Mouse (Mus musculus) erythroid progenitor cell, adult 5-6 weeks (primary cell): Measurements from ENCODE around the gene Fermt3. TPM values are rescaled to one million over a fixed set of nuclear protein-coding genes. Genes with fewer than 3 reads are reported as not detected.

Experiments used
- ATAC-seq: replicated peaks from 2 replicates; pipeline ENCODE4 v1.8.0; 2016; ENCODE audit warnings: moderate number of reproducible peaks, mild to moderate bottlenecking, moderate TSS enrichment, inconsistent platforms; ENCODE audit not compliant: poor library complexity, low FRiP score, severe bottlenecking
- total RNA-seq, 2 experiments: library from RNA; stranded (forward) in 1 of 2; stranded (reverse) in 1 of 2; fragments of 150-400 nt in 1 of 2; fragments of 186-747, 209-891 nt in 1 of 2; gene quantifications; 2 replicates each; pipeline versions ENCODE4 v1.2.3 to v1.2.4; 2015 to 2017; ENCODE audit warnings: low replicate concordance in 2 of 2

The Fermt3 gene
- total RNA-seq, 2 experiments from 2014 or later = 38.6 to 63.9 TPM

- ATAC-seq = peak; percentile 92
Measured at GRCm38 (mm10) chr19:7039841-7040636, 20.8 kb upstream of the Fermt3 start, which contains the start of gene Stip1. Stip1 (minus strand) TSS chr19:7039967.

- ATAC-seq = 0 out of 2 replicates have a peak, but pooled peaks have one; percentile 15
Measured at GRCm38 (mm10) chr19:7039088-7039720, 19.9 kb upstream of the Fermt3 start.

GRCm38 (mm10) chr19:7034006-7034405 lies 14.7 kb upstream of the Fermt3 start:
- ATAC-seq = no peak

GRCm38 (mm10) chr19:7029531-7029930 lies 10.3 kb upstream of the Fermt3 start:
- no peak for ATAC-seq

GRCm38 (mm10) chr19:7020224-7020641 lies 964 bp upstream of the Fermt3 start:
- peak; percentile 59; the same call in 1 of the 2 replicates for ATAC-seq

DNA sequence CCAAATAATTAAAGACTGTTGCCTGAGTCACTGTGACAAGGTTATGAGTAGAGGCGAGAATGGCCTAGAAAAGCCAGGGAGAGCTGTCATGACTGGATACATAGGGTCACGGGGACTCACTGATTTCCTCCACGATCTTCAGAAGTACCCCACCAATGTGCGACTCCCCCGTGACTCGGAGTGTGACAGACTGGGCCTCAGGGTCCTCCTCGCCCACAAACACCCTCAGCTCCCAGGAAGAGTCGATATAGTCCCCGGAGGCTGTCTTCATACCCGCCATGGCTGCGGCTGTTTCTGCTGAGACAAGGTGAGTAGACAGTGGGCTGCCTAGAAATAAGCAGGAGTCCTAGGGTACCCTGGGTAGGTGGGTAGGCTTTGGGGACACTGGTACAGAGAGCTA lies 723 bp downstream of the Fermt3 start:
- ATAC-seq = peak; percentile 26

DNA sequence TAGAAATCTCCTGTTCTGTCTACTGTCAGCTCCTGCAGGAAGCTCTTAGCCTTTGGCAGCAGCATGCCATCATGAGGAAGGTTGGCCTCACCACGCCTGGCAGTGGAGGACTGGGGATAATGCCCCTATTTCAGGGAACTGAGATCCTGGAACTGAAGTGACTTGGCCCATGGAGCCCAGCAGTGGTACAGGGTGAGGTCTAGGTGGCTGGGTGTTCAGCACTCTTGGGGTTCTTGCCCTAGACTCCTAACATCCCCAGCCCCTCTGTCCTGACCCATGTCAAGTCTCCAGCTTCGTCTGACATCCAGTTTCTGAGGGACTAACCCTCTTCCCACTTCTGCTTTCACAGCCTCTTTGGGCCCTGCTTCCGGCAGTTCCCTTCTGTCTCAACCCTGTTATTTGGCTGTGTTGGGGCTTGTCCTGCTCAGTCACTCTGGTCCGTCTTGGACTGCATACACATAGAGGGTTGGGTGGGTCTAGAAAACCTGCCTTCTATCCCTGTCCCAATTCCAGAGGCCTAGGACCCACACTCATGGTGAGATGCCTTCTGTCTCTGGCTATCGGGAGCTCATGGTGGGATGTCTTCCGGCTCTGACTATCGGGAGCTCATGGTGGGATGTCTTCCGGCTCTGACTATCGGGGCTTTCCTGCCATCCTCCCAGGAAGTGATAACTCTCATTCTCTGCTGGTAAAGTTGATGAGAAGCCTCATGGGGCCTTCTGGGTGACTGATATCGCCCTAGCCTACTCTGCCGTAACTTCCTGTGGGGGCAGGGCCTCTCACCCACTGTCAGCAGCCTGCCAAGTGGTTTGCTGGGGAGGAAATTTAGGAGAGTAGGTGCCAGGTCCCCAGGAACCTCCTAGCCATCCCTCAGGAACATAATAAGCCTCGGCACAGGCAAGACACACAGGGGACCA lies 1.5 kb downstream of the Fermt3 start:
- ATAC-seq = peak; percentile 84

GRCm38 (mm10) chr19:7014481-7015135 lies 4.7 kb downstream of the Fermt3 start:
- no peak for ATAC-seq

- ATAC-seq = no peak
Measured at GRCm38 (mm10) chr19:7013984-7014383, 5.3 kb downstream of the Fermt3 start.

GRCm38 (mm10) chr19:7012426-7012825 lies 6.8 kb downstream of the Fermt3 start:
- ATAC-seq = no peak

DNA sequence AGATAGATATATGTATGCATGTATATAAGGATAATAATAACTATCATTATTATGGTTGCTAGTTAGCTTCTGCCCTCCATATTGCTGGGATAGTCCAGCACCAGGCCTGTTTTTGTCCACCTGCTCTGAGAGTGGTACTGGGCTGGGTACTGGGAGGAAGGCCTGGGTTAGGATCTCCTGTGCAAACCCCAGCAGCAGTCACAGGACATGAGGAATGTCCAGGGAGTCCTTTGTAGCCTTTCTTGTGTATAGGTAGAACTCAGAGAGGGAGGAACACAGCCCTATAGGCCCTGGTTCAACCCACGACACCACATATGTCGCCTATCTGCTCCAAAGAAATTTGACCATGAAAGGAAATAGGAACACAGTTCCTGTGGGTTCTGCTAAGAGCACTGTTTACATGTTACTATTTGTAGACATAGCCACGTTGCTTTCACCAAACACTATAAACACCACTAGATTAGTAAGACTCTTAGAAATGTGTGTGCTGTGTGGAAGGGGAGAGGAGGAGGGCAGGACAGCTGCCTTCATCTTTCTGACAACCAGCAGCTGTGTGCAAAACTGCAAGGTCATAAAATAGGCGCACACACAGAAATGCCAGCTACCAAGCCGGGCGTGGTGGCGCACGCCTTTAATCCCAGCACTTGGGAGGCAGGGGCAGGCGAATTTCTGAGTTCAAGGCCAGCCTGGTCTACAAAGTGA lies 12.2 kb downstream of the Fermt3 start:
- ATAC-seq = no peak

DNA sequence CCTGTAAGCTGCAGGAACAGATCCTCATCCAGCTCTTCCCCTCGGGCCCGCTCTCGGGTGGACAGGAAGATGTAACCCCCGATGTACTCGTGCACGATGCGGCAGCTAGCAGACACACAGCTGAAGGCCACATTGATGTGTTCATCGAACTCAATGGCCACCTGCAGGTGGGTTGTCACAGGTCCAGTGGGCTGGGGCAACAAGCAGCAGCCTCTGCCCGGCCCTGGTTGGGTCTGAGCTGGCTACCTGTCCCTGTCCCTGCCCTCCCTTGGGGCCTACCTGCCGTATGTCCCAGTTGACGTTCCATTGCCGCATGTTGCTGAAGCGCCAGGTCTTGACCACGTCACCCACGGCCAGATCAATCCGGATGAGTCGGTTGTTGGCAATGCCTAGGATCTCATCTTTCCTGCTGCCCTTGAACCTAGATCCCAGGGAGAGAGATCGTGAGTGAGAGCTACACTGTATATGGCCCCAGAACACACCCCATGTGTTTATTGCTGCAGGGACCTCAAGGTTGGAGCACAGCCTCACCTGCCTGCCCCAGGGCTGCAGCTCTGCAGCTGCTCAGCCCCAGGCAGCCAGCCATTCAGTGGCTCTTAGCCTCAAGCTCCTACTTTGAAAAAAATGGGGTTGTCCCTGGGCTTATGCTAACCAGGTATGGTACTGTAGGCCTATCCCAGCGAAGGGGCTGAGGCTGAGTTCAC lies 19.8 kb downstream of the Fermt3 start:
- ATAC-seq = no peak

- no peak for ATAC-seq
Measured at GRCm38 (mm10) chr19:6997721-6998290, 21.5 kb downstream of the Fermt3 start.

DNA sequence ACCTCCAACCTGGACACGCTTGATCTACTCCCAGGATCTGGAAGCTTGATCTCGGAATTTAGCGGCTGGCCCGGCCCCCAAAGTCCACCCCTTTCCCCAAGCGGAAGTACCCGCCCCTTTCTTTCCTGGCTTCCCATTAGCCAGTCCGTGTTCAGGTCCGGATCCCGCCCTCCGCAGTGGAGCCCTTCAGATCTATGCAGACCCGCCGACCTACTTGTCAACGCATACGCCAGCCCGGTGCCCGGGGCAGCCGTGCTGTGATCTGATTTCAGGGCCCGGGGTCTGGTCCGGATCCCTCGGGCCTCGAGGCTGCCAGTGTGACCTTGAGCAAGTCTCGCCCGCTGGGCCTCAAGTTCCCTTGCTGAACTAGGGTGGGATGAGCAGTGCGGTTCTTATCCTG lies 23.3 kb downstream of the Fermt3 start, which contains the start of the genes Nudt22 and Trpt1:
Gene Nudt22 (minus strand): TSS at position 112 of the 400 bp plus-strand sequence.
Gene Trpt1 (plus strand): TSS at position 126 of the 400 bp plus-strand sequence.
- ATAC-seq = peak; percentile 75

- no peak for ATAC-seq
Measured at GRCm38 (mm10) chr19:6995255-6995991, 23.8 kb downstream of the Fermt3 start.

DNA sequence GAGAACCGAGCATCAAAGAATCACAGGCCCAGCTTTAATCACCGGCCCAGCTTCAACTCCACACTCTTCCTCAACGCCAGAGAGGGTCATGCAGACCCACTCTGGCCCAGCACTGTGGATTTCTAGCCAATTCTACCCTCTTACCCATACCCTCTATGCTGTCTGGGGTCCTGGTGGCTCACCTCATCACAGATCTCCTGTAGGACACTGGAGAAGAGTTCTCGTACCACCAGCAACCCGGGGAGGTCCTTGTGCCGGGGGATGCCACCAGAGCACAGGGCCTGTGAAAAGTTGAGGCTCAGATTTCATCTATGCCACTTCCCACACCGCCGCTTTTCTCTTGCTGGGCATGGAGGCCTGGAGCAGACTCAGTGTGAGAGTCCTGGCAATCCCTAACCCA lies 24.8 kb downstream of the Fermt3 start:
- no peak for ATAC-seq

DNA sequence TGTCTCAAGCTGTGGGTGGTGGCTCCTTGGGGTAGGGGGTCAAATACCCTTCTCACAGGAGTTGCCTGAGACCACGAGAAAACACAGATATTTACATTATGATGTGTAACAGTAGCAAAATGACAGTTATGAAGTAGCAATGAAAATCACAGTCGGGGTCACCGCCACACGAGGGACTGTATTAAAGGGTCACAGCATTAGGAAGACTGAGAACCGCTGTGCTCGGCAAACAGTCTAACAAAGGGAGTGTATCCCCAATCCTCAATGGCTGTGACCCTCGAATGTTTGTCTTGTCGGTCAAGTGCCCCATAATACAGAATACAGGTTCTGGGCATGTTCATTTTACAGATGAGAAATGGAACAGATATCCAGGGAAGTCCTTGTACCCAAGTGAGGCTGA lies 25.3 kb downstream of the Fermt3 start:
- ATAC-seq = no peak
